Comparison of ENCODE assay signal across 8 mouse cellular contexts in genomic region chr15:77358320-77359040, GRCm38 (mm10). TPM values are rescaled to one million over a fixed set of nuclear protein-coding genes. Genes with fewer than 3 reads are reported as not detected.
A peak's percentile ranks its signal among the peaks of the same experiment; 100 is the strongest.
DNase-seq lines count a peak whose midpoint lies in the region; ATAC-seq lines count a peak whose summit lies in the region.

No protein-coding gene starts in this region.

- DNase-seq in R1 (ENCODE audit: low read depth, low spot score) = peak; percentile 98
- peak; percentile 93 to 95 for DNase-seq in cerebellum, postnatal 14 days
- DNase-seq in frontal cortex, postnatal 36 days (ENCODE audit: low spot score in 2 of 2) = peak; percentile 86 to 90
- DNase-seq in left cerebral cortex, adult 18-20 months (ENCODE audit: low spot score in 2 of 2) = peak; percentile 87 to 89
- peak; percentile 88 to 89 for DNase-seq in lung, postnatal 4 days
- peak; percentile 92 for DNase-seq in right cerebral cortex, adult 18-20 months
- DNase-seq in urinary bladder, postnatal 14 days (ENCODE audit: low spot score) = peak; percentile 84

- H3K27me3 ChIP-seq in hindbrain, embryonic 15.5 days = no peaks in the 10 kb centered on the region

- WGBS in hindbrain, embryonic 15.5 days = 5% methylated on average over 29 of the region's 29 CpGs

- H3K9me3 ChIP-seq in hindbrain, embryonic 15.5 days = no peaks in the 10 kb centered on the region

- peak; percentile 84 for ATAC-seq in hindbrain, embryonic 15.5 days (ENCODE audit: low FRiP score, low read depth)

- H3K4me2 ChIP-seq in hindbrain, embryonic 15.5 days = peak overlapping the region; percentile 49

- H3K4me1 ChIP-seq in hindbrain, embryonic 15.5 days (replicated peaks) = peaks cover 50% of the 10 kb centered on the region

- peak overlapping the region; percentile 27 for H3K4me3 ChIP-seq in hindbrain, embryonic 15.5 days

- peak overlapping the region; percentile 65 for H3K27ac ChIP-seq in hindbrain, embryonic 15.5 days (replicated peaks)

- no peaks in the 10 kb centered on the region for H3K36me3 ChIP-seq in hindbrain, embryonic 15.5 days

- peak overlapping the region; percentile 23 for H3K9ac ChIP-seq in hindbrain, embryonic 15.5 days

RNA-seq across cellular contexts. Expression of gene Apol7a, which starts 40.4 kb away (rescaled TPM):
- polyA plus RNA-seq in hindbrain, embryonic 15.5 days (2015; fragmentation: Nextera tagmentation; extraction: Ambion mirVana) = 0.07 TPM in 1 of 2 replicates, not detected in the other
- total RNA-seq in left cerebral cortex, adult 18-20 months (2021) = under 1 TPM; 0.23 to 0.30 TPM

RNA-seq across cellular contexts. Expression of gene Rbfox2, which starts 51.7 kb away (rescaled TPM):
- 140 and 151 TPM in 2 replicates for polyA plus RNA-seq in hindbrain, embryonic 15.5 days (2015; fragmentation: Nextera tagmentation; extraction: Ambion mirVana)
- total RNA-seq in left cerebral cortex, adult 18-20 months (2021) = 100 to 1,000 TPM; 239 to 240 TPM

RNA-seq across cellular contexts. Expression of gene Apol9a, which starts 52.5 kb away (rescaled TPM):
- polyA plus RNA-seq in hindbrain, embryonic 15.5 days (2015; fragmentation: Nextera tagmentation; extraction: Ambion mirVana) = 0.04 and 0.09 TPM in 2 replicates
- not detected for total RNA-seq in left cerebral cortex, adult 18-20 months (2021)

Comparison
In these comparisons a context has a peak if more than half of its experiments do, and no peak if none do; other contexts are left out.
1. Peak in every context shown above with its lines: DNase-seq, ATAC-seq, H3K4me3 ChIP-seq and H3K27ac ChIP-seq.